Mouse (Mus musculus) T-helper 1 cell (primary cell): ENCODE measurements around the gene Zfp282.
"Not testable (repeated sequence)": the region's sequence is repeated elsewhere in the genome, so short reads cannot be mapped to it uniquely, and the experiment has no call there.

Source experiments
- in situ Hi-C: fragments of 300-600 bp; cut with MboI, MseI; formaldehyde crosslinking; loops from one replicate; pipeline ENCODE4 v1.15.1; 2025; ENCODE audit warnings: high pct_unique_total_duplicates

Zfp282 gene

DNA sequence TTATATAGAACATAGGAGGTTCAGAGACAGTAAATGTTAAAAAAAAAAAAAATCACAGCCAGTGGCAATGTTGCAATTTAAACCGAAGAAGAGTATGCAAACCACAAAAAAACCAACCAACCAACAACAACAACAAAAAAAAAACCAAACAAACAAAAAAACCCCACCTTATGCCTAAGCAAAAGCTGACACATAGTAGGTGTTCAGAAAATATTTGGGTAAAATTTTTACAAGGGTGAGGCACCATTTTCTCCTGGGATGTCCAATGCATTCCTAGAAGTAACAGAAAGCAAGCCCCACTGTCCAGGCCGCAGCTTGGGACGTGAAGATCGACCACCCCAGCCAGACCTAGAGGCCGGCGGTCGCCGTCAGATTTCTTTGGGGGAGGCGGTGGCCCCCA lies at the start of gene Zfp282:
Gene Zfp282, plus strand, starts transcription at position 147 of the 400 bp plus-strand sequence.
- in situ Hi-C loops = no loop called here

DNA sequence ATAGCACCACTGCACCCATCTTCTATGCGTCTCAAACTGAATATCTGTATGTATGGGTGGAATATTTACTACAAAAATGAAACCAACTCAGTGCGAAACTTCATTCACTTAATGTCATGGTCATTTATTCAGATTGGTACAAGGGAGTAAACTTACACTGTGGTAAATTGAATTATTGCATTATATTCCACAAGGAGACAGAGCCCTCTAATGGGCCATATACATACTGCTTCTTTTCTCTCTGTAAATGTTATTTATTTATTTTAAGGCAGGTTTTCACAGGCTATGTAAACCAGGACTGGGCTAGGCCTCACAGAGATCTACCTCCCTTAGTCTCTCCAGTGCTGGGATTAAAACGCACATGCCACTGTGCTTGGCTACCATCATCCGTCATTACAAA lies 49.5 kb upstream of the Zfp282 start:
- in situ Hi-C loops = no loop called here

DNA sequence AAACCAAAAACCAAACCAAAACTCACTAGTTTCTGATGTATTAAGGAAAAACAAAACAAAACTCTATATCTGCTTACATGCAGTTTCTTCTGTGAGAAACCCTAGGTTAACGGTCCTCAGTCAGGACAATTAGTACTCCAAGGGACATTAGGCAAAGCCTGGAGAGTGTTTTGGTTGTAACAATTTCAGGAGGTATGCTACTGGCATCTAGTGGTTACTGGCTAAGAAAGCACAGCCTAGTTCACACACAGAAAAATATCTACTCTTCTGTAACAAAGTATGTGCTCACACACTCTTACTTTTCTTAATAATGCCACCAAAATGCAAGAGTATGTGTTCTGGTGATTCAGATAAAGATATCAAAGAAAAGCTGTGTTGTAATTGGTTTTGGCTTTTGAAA lies 48.1 kb upstream of the Zfp282 start:
- in situ Hi-C loops = no loop called here

DNA sequence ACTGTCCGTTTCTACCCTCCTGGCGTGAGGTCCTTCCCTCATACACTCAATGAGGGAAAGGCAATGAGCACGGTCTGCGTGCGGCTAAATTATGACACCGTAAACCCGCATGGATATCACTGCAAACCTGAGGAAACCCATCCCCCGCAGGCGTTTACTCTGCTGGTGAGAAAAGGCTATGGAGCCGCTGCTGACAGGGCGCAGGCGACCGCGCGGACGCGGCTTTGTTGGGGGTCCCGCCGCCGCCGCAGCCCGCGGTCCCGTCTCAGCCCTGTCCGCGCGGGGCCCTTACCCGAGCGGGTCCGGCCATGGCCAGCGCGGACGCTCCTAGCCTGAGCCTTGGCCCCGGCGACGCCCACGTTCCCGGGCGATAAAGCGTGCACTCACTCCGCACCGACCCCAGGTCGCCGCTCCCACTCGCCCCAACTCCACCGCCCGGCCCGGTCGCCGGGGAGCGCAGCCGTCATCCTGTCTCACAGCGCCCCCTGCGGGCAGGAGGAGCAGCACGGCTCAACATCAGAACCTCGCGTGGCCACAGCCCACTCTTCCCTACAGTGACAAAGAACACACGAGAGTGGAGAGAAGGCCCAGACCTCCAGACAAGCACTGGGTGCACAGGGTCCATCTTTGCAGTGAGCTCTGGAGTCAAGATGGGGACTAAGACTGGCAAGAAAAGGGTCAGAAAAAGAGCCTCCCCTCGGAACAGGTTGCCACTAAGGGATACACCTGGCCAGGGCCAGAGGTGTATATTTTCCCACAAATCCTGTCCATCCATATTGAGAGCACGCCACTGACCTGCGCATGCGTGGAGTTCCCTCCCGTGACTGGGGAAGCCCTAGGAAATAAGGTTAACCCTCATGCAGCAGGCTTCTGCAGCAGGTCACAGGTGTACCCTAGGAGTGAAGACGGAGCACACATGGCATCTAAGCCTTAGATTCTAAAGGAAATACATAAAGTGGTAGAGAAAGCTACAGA lies 46.6 kb upstream of the Zfp282 start, which contains the start of gene Zfp786:
Gene Zfp786, minus strand, starts transcription at position 764 of the 975 bp plus-strand sequence.
- in situ Hi-C loops = no loop called here

GRCm38 (mm10) chr6:47832220-47832619 lies 44.8 kb upstream of the Zfp282 start:
- in situ Hi-C loops = no loop called here

- in situ Hi-C loops = no loop called here
Measured at GRCm38 (mm10) chr6:47835482-47835983, 41.5 kb upstream of the Zfp282 start, which contains the start of gene Zfp398. TSS of gene Zfp398 (plus strand) at chr6:47835661.

- in situ Hi-C loops = no loop called here
Measured at GRCm38 (mm10) chr6:47835984-47836521, 41.0 kb upstream of the Zfp282 start.

GRCm38 (mm10) chr6:47837630-47838029 lies 39.4 kb upstream of the Zfp282 start:
- in situ Hi-C loops = no loop called here

DNA sequence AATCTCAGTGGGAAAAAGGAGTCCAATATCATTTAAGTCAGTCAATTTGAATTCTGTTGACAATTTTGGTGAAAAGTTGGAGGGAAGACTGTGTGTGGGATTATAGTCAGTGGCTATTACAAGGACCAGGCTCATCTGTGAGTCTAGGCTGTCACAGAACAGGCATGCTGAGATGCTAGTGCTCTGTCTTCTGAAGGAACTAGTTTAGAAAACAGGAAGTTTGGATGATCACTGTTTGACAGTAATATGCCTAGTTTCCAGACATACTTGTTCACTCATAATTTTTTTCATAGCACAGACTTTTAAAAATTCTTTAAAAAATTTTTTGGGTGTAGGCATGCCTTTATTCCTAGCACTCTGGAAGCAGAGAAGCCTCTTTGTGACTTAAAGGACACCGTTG lies 35.9 kb upstream of the Zfp282 start:
- in situ Hi-C loops = no loop called here

DNA sequence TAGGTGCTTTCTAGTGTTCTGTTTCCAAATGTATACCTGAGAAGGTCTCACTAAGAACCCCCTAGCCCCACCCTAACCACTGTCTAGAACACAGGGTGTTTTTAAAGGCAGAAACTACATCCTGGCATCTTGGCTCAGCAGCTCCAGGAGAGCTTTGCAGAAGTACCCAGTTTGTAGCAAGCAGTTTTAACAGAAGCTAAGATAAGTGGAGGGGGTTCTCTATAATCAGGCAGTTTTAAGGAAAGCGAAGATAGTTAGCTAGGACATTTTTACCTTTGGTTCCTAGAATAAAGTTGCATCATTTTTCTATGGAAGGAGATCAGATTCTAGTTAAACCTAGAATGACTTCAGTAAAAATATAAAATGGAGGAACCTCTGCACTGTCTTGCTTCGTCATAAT lies 35.2 kb upstream of the Zfp282 start:
- in situ Hi-C loops = no loop called here

- in situ Hi-C loops = no loop called here
Measured at GRCm38 (mm10) chr6:47842337-47842736, 34.7 kb upstream of the Zfp282 start.

DNA sequence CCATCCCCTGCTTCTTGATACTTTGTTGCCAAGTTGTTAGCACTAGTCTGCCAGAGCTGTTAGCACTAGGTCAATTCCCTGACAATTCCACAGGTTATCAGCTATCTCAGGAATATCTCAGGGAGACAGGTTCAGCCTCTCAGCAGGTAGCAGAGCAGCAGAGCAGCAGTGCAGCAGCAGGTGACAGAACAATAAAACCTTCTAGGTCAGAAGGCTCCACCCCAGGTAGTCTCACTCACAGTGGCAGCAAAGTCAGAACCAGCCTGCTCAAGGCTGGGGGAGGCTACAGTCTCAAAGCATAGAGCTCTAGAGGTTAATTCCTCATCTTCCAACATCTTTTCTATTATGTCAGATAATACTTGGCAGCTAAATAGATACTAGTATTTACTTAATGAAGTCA lies 31.2 kb upstream of the Zfp282 start:
- in situ Hi-C loops = no loop called here

DNA sequence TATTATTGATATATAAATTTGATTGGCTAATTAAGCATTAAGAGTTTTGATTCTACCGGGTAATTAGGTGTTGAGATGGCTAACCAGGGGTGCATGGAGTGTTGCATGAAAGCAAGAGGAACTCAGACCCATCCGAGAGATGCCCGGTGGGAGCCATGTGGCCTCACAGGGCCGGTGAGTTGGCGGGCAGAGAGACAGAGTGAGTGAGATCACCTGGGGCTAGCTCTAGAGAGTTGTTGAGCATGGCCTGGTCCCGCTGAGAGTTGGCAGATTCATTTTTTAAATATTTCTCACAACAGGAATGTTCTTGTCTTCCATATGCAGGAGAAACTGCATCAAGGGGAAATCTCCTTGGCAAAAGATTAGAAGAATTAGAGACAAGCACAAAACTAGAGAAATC lies 19.8 kb upstream of the Zfp282 start:
- in situ Hi-C loops = no loop called here

DNA sequence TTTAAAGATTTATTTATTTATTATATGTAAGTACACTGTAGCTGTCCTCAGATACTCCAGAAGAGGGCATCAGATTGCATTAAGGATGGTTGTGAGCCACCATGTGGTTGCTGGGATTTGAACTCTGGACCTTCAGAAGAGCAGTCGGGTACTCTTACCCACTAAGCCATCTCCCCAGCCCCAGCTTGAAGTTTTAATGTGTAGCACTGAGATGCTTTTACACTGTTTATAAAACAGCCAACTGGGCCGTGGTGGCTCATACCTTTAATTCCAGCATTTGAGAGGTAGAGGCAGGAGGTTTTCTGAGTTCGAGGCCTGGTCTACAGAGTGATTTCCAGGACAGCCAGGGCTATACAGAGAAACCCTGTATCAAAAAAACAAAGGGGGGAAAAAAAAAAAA lies 19.3 kb upstream of the Zfp282 start:
- in situ Hi-C loops = not testable (repeated sequence)

GRCm38 (mm10) chr6:47872266-47872665 lies 4.7 kb upstream of the Zfp282 start:
- in situ Hi-C loops = no loop called here

GRCm38 (mm10) chr6:47877461-47878132 lies 593 bp downstream of the Zfp282 start:
- in situ Hi-C loops = no loop called here

- in situ Hi-C loops = no loop called here
Measured at GRCm38 (mm10) chr6:47878133-47878514, 1.1 kb downstream of the Zfp282 start.

GRCm38 (mm10) chr6:47878593-47878992 lies 1.6 kb downstream of the Zfp282 start:
- in situ Hi-C loops = no loop called here

DNA sequence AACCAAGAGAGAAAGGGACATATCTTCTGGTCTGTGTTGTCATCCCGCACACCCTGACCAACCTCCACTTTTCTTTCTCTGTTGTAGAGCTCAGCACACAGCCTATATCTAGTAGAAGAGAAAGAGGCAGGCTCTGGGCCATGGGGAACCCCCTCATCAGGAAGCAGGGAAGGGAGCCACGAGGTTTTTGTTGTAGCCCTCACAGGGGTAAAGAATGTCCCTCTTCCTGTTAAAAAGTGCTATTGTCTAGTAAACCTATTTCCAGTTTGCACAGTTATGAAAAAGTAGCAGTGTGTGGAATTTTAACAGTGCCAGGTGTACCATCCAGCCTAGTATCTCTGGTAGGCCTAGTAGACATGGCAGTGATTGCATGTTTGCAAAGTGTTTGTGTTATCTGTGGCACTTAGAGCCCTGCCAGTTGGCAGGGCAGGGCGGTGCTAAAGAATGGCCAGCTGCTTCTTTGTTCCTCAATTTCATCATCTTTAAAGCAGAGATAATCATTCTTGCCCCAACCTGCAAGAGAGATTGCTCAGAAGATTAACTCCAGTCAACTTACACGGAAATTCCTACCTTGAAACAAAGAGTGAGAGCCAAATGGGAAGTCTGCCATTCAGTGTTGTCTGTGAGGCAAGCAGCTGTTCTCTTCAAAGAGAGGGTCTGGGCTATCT lies 2.2 kb downstream of the Zfp282 start:
- in situ Hi-C loops = no loop called here

DNA sequence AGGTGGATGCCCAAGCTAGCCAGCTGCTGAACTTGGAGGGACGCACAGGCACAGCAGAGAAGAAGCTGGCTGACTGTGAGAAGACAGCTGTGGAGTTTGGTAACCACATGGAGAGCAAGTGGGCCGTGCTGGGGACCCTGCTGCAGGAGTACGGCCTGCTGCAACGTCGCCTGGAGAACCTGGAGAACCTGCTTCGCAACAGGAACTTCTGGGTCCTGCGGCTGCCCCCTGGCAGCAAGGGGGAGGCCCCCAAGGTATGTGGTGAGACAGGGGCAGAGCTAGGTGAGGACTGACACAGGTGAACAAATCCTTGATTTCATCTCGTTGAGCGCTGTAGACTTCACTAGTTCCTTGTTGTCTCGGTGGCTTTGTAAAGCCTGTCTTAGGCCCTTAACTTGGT lies 3.2 kb downstream of the Zfp282 start:
- in situ Hi-C loops = no loop called here

GRCm38 (mm10) chr6:47888812-47889383 lies 11.9 kb downstream of the Zfp282 start:
- in situ Hi-C loops = no loop called here
